In genomic region chr5:115072143-115072542, GRCm38 (mm10) we compare ENCODE assay signal across 1 mouse cellular context.
TF ChIP-seq lines count a peak whose summit lies in the region.

No protein-coding gene starts in this region.

TF ChIP-seq in MEL, 35 proteins besides CTCF, POLR2A, EP300 and RAD21 (continued from another document):
- peak; percentile 82; the same call in 1 of the 2 replicates for TF ChIP-seq RCOR1 (IDR thresholded peaks at IDR 0.05; ENCODE audit: low read depth, low read length)
- TF ChIP-seq E2F4 (IDR thresholded peaks at IDR 0.05; ENCODE audit: borderline replicate concordance, low read depth, low read length): no peak
- TF ChIP-seq KAT2A (conservative IDR thresholded peaks at IDR 0.05; ENCODE audit: low read depth, low read length): no peak
- TF ChIP-seq ZKSCAN1 (IDR thresholded peaks at IDR 0.05; ENCODE audit: low read depth, low read length): no peak
- peak; percentile 75 for TF ChIP-seq TCF12 (IDR thresholded peaks at IDR 0.05; ENCODE audit: low read depth, low read length)
- TF ChIP-seq ZNF384 (IDR thresholded peaks at IDR 0.05; ENCODE audit: low read depth, low read length): 0 out of 2 replicates have a peak, but pooled peaks have one; percentile 11
- no peak for TF ChIP-seq TBP (IDR thresholded peaks at IDR 0.05; ENCODE audit: low read depth, low read length)
- TF ChIP-seq SMC3 (IDR thresholded peaks at IDR 0.05; ENCODE audit: low read depth, low read length): no peak
- TF ChIP-seq CHD1 (IDR thresholded peaks at IDR 0.05; ENCODE audit: low read depth, low read length): 0 out of 2 replicates have a peak, but pooled peaks have one; percentile 89
- TF ChIP-seq JUND (IDR thresholded peaks at IDR 0.05; ENCODE audit: low read depth, low read length): peak; percentile 81
TF ChIP-seq in MEL: peak in this region for 20.
